Mouse (Mus musculus): ENCODE data around the gene Adgrb2.

GRCm38 (mm10) chr4:130048203-130048479 is 63.5 kb downstream of the Adgrb2 start:
- TF ChIP-seq POLR2A (IDR thresholded peaks at IDR 0.05; ENCODE audit: insufficient read length, low read depth) (no peak), TCF3 (IDR thresholded peaks at IDR 0.05; ENCODE audit: insufficient read length, low read depth) (no peak), TCF12 (IDR thresholded peaks at IDR 0.05; ENCODE audit: insufficient read depth, poor library complexity, severe bottlenecking) (no peak), MAX (IDR thresholded peaks at IDR 0.05; ENCODE audit: low read depth) (no peak), USF1 (IDR thresholded peaks at IDR 0.05; ENCODE audit: low read depth) (no peak), E2F4 (IDR thresholded peaks at IDR 0.05; ENCODE audit: insufficient read depth) (no peak), MYOD1 (IDR thresholded peaks at IDR 0.05; ENCODE audit: control insufficient read depth in 1 of 3, insufficient read length in 2 of 3, low read depth in 2 of 3) (no peak), SRF (IDR thresholded peaks at IDR 0.05; ENCODE audit: control insufficient read depth, insufficient read length, low read depth) (no peak), CEBPB (IDR thresholded peaks at IDR 0.05; ENCODE audit: insufficient read depth, poor library complexity, severe bottlenecking) (no peak), POLR2AphosphoS2 (IDR thresholded peaks at IDR 0.05; ENCODE audit: insufficient read length, low read depth) (no peak), REST (IDR thresholded peaks at IDR 0.05; ENCODE audit: insufficient read depth, insufficient read length) (no peak)
